Mouse (Mus musculus) kidney, embryonic 14.5 days (tissue): ENCODE measurements around the gene Rnasek. TPM values are rescaled to one million over a fixed set of nuclear protein-coding genes. Genes with fewer than 3 reads are reported as not detected.

ENCODE experiments used
- ATAC-seq: fragments of 200-750 bp; cut with Nextera tagmentation; 2 replicates; pipeline ENCODE4 v1.8.0; 2017; ENCODE audit warnings: moderate number of reproducible peaks, mild to moderate bottlenecking, moderate TSS enrichment, moderate library complexity; ENCODE audit not compliant: low FRiP score, low TSS enrichment
- H3K27ac ChIP-seq: fragments of 300-500 bp; sonication (generic); 2 replicates; pipeline ENCODE4 v1.5.1; 2014; ENCODE audit warnings: low read depth, mild to moderate bottlenecking, low read length, moderate library complexity, mixed read lengths
- H3K27me3 ChIP-seq: fragments of 300-500 bp; sonication (generic); 2 replicates; pipeline ENCODE4 v1.6.1; 2014; ENCODE audit warnings: mild to moderate bottlenecking, low read length; ENCODE audit not compliant: control insufficient read depth, insufficient read depth
- H3K36me3 ChIP-seq: fragments of 300-500 bp; sonication (generic); 2 replicates; pipeline ENCODE4 v1.6.1; 2014; ENCODE audit warnings: low read length, mixed read lengths; ENCODE audit not compliant: control insufficient read depth, insufficient read depth
- H3K4me1 ChIP-seq: fragments of 300-500 bp; sonication (generic); 2 replicates; pipeline ENCODE4 v1.6.1; 2014; ENCODE audit warnings: low read length, mixed read lengths; ENCODE audit not compliant: control insufficient read depth, insufficient read depth
- H3K4me2 ChIP-seq: fragments of 300-500 bp; sonication (generic); replicated peaks from 2 replicates; pipeline ENCODE4 v1.6.1; 2014; ENCODE audit warnings: low read depth, mild to moderate bottlenecking, low read length
- H3K4me3 ChIP-seq: fragments of 300-500 bp; sonication (generic); 2 replicates; pipeline ENCODE4 v1.5.1; 2014; ENCODE audit warnings: mild to moderate bottlenecking, low read length
- H3K9ac ChIP-seq: fragments of 300-500 bp; sonication (generic); 2 replicates; pipeline ENCODE4 v1.6.1; 2014; ENCODE audit warnings: low read depth, mild to moderate bottlenecking, low read length, moderate library complexity
- H3K9me3 ChIP-seq: fragments of 300-500 bp; sonication (generic); 2 replicates; pipeline ENCODE4 v1.6.1; 2016; ENCODE audit warnings: low read length; ENCODE audit not compliant: control insufficient read depth
- WGBS: fragments of 180-500 bp; shearing (Covaris S2); extraction: QIAGEN DNeasy Blood & Tissue Kit; methylation state at CpG from one replicate; pipeline ENCODE4 v1.1.7; 2014; 5-methylcytosine and 5-hydroxymethylcytosine counted together
- polyA plus RNA-seq: library from polyadenylated mRNA; unstranded; fragments of >200 nt; fragmentation: Nextera tagmentation; extraction: Ambion mirVana; gene quantifications from 2 replicates; pipeline ENCODE4 v1.2.1, GENCODE M21; 2014

Rnasek gene
- polyA plus RNA-seq, 1 experiment from 2014 or later, result 173 TPM

DNA sequence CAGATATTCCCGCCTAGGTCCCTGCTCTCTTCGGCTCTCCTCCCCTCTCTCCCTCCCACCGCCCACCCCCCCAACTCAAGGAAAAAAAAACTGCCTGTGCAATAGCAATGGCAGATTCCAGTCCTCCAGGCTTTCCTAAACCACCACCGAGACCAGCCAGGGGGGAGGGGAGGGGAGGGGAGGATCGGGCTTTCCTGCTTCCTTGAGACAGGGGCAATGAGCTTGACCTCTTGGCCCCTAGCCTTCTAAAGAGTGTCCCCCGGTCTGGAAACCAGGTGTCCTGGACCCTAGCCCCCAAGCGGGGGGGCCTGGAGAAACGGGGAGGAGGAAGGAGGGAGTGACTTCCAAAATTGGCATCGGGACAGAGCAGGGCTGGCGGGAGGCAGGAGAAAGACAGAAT, 7.1 kb downstream of the Rnasek start:
- no peak for ATAC-seq
- Histone ChIP-seq H3K36me3 (peaks cover 17% of the 10 kb centered on the region), H3K9me3 (no peaks in the 10 kb centered on the region), H3K27me3 (peaks cover 28% of the 10 kb centered on the region), H3K9ac (peak overlapping the region; percentile 60), H3K4me3 (peak overlapping the region; percentile 35), H3K4me1 (peaks cover 11% of the 10 kb centered on the region; the same call in 1 of the 2 replicates), H3K27ac (no peak overlapping the region), H3K4me2 (peak overlapping the region; percentile 61)
- 7% methylated on average over 10 of the region's 10 CpGs for WGBS

DNA sequence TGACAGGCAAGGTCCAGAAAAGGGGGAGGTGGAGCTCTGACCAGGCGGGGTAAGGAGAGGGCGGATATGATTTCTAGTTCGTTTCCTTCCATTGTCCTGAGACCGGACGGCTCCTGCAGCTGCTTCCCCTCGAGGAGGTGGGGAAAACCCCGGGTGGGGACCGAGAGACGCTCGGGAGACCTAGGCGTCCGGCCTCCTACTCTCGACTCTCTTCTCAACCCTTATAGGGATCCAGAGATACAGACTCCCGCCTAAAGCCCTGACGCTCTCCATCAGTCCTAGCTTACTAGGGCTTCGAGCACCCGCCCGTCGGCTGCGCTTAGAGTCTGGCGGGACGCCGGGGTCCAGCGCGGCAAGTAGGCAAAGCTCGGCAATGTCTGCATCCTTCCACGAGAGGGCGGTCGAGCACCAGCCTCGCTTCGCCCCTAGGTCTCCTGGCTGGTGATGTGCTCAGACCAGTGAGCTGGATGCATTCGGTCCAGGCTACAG, 9.4 kb downstream of the Rnasek start:
- peak; percentile 46 for ATAC-seq
- Histone ChIP-seq H3K27me3 (peaks cover 43% of the 10 kb centered on the region), H3K4me1 (peaks cover 7% of the 10 kb centered on the region), H3K4me2 (peak overlapping the region; percentile 43; the same call in 1 of the 2 replicates), H3K36me3 (peaks cover 10% of the 10 kb centered on the region), H3K27ac (peak overlapping the region; percentile 59), H3K9me3 (no peaks in the 10 kb centered on the region), H3K9ac (peak overlapping the region; percentile 35; the same call in 1 of the 2 replicates), H3K4me3 (peak overlapping the region; percentile 38)
- 1% methylated on average over 32 of the region's 32 CpGs for WGBS

DNA sequence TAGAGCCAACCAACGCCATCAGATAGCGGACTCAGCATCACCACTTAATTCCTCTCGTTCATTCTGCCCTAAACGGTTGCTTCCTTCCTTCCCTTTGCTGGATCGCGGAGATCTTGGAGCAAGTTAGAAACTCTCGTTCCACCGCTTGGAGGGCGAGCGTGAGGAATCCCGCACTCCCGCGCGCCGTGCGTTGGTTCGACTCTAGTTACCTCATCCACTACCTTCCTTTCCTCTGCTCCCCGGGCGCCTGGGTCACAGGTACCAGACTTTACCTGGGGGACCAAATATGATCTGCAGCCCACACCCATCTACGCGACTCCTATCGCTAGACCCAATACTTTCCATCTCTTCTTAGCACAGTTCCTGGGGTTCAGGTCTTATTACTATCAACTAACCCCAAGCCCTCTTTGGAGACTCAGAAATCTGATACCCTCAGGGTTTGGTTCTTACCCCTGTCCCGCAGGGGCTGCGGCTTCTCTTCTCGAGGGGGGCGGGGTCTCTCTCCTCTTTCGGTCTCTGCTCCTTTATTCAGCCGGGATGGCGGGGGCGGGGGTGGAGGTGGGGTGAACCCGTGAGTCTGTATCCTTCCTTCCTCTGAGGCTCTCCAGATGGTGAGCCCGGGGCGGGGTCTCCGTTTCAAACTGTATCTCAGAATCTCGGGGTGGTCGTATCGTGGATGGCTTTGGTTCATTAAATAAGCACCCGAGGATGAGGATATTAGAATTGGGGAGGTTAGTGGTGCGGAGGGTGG, 10.2 kb downstream of the Rnasek start, which contains the start of gene Bcl6b:
Gene Bcl6b, minus strand, starts transcription at position 539 of the 751 bp plus-strand sequence.
- ATAC-seq, result no peak
- 1% methylated on average over 39 of the region's 39 CpGs for WGBS
- Histone ChIP-seq H3K27ac (peak within 1 kb of the TSS; percentile 68), H3K4me1 (peaks cover 7% of the 10 kb centered on the region), H3K4me3 (peak within 1 kb of the TSS; percentile 38), H3K9me3 (no peaks in the 10 kb centered on the region), H3K36me3 (peaks cover 2% of the 10 kb centered on the region), H3K9ac (peak within 1 kb of the TSS; percentile 44), H3K4me2 (peak within 1 kb of the TSS; percentile 43), H3K27me3 (peaks cover 50% of the 10 kb centered on the region)

DNA sequence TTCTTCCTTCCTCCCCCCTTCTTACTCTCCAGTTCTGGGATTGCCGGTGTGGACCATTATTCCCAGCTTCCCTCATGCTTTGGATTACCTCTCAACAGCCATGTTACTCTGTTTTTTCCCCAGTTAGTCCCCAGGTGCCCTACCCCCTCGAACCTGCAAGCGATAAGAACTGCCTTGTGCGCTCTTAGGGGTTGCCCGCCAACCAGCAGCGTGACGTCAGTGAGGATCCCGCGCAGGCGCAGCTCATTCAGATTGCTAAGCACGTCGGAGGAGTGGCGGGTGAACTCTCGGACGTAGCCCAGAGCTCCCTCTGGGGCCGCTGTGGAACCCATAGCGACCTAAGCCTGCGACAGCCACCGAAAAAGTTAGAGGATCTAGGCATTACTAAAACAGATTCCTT, 10.8 kb downstream of the Rnasek start:
- Histone ChIP-seq H3K27me3 (peaks cover 50% of the 10 kb centered on the region), H3K4me2 (peak overlapping the region; percentile 43), H3K4me3 (peak overlapping the region; percentile 38), H3K9ac (peak overlapping the region; percentile 44), H3K27ac (peak overlapping the region; percentile 20; the same call in 1 of the 2 replicates), H3K4me1 (peaks cover 7% of the 10 kb centered on the region), H3K9me3 (no peaks in the 10 kb centered on the region), H3K36me3 (no peaks in the 10 kb centered on the region)
- peak; percentile 4; the same call in 1 of the 2 replicates for ATAC-seq
- WGBS, result 1% methylated on average over 19 of the region's 19 CpGs

DNA sequence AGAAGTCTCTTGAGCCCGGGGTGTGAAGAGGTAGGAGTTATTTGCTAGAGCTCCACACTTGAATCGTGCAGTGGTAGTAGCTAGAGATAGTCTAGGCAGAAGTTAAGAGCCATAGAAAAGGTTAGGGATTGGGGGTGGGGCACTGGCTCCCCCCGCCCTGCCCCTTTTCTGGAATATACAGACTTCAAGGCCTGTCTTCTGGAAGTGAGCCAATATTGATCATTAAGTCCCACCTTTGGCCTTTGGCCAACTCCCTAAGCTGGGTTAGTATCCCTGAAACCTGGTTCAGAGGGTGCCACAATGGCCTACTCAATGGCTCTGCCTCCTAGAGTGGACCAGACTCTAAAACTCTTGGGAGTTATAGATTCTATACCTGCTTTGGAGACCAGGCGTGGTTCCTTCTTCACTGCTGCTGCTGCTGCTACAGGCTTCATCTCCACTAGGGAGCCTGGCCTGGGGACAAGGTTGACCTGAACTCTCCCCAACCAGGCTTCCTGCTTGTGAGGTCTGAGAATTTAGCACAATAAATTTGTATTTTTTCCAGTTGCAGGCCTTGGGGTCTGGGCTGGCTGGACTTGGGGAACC, 11.9 kb downstream of the Rnasek start:
- Histone ChIP-seq H3K9me3 (no peaks in the 10 kb centered on the region), H3K4me2 (peak overlapping the region; percentile 43), H3K9ac (no peak overlapping the region; the same call in 1 of the 2 replicates), H3K4me1 (peaks cover 7% of the 10 kb centered on the region), H3K27me3 (peaks cover 50% of the 10 kb centered on the region), H3K36me3 (no peaks in the 10 kb centered on the region), H3K4me3 (peak overlapping the region; percentile 38), H3K27ac (no peak overlapping the region)
- ATAC-seq, result no peak
- WGBS, result 89% methylated on average over 4 of the region's 4 CpGs

DNA sequence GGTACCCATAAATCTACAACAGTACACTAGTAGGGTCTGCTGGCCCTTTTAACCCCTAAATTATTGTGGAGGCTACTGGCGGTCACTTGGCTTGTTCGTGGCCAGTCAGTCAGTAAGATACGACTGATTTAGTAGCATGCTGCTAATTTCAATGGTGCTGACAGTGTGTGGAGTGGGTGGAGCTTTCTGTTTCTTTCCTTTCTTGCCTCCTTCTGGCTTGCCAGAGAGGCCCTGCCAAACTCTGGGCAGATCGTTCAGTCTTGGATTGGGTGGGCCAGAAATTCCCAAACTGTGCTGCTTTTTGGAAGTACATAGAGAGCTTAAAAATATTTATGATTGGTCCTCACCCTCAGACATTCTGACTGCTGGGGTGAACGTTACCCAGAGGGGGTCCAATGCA, 12.5 kb downstream of the Rnasek start:
- Histone ChIP-seq H3K27me3 (peaks cover 50% of the 10 kb centered on the region), H3K27ac (no peak overlapping the region), H3K36me3 (no peaks in the 10 kb centered on the region), H3K4me3 (peak overlapping the region; percentile 38), H3K4me1 (peaks cover 7% of the 10 kb centered on the region; the same call in 1 of the 2 replicates), H3K9me3 (no peaks in the 10 kb centered on the region), H3K9ac (no peak overlapping the region; the same call in 1 of the 2 replicates), H3K4me2 (peak overlapping the region; percentile 43)
- ATAC-seq, result no peak
- WGBS, result 19% methylated on average over 5 of the region's 5 CpGs

DNA sequence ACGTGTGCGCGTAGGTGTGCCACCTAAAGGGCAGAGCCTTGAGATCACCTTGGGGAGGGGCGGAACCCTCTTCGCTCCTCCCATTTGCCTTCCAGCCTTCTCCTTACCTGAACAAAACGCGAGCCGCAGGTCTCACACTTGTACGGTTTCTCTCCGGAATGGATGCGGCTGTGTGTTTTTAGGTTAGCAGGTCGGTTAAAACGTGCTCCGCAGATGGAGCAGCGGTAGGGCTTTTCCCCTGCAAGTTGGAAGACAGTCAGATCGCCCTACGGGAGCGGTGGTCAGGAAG, 13.1 kb downstream of the Rnasek start:
- no peak for ATAC-seq
- no peak overlapping the region for H3K27ac ChIP-seq
- H3K4me2 ChIP-seq, result peak overlapping the region; percentile 43
- peaks cover 7% of the 10 kb centered on the region; the same call in 1 of the 2 replicates for H3K4me1 ChIP-seq
- 5% methylated on average over 18 of the region's 18 CpGs for WGBS
- peak overlapping the region; percentile 40 for H3K9ac ChIP-seq
- H3K4me3 ChIP-seq, result peak overlapping the region; percentile 38
- no peaks in the 10 kb centered on the region for H3K36me3 ChIP-seq
- no peaks in the 10 kb centered on the region for H3K9me3 ChIP-seq
- peaks cover 50% of the 10 kb centered on the region for H3K27me3 ChIP-seq

DNA sequence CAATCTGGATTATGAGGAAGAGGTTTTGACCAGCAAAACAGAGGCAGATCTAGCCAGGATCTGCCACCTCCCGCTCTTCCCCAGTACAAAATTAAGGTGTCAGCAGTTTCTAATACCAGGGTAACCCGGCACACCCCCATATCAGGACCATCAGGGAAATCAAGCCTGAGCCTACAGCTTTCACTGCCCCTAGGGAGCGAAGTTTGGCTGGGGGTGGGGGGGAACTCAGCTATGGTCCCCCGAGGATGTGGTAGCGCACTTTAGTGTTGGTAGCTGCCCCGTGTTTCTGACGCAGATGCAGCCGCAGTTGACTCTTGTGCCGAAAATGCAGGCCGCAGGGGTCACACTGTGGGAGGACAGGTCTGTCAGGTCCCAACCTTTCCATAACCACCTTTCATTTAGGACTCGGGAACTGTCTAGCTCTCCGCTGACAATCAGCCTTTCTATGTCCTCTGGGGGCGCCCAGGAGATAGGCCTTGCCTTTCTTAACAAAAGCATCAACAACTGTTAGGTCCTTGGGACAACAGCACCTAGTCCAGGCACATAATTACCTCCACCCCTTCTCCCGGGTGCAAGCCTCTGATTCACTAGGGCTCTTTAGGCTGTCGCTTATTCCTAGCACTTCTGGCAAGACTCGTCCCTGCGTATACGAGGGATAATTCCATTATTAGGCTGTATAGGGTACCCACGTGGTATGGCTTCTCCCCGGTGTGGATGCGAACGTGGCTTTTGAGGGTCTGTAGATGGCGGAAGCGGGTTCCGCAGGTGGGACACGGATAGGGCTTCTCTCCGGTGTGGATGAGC, 13.6 kb downstream of the Rnasek start:
- ATAC-seq, result no peak
- Histone ChIP-seq H3K27ac (no peak overlapping the region), H3K4me2 (peak overlapping the region; percentile 43), H3K4me3 (peak overlapping the region; percentile 38), H3K27me3 (peaks cover 50% of the 10 kb centered on the region), H3K36me3 (no peaks in the 10 kb centered on the region), H3K9ac (peak overlapping the region; percentile 40; the same call in 1 of the 2 replicates), H3K9me3 (no peaks in the 10 kb centered on the region), H3K4me1 (peaks cover 7% of the 10 kb centered on the region; the same call in 1 of the 2 replicates)
- WGBS, result 16% methylated on average over 27 of the region's 27 CpGs
